Mouse (Mus musculus): ENCODE measurements around the gene Olfr170.
"Not testable (repeated sequence)": the region's sequence is repeated elsewhere in the genome, so short reads cannot be mapped to it uniquely, and the experiment has no call there.

Gene Olfr170

GRCm38 (mm10) chr16:19611782-19612181 lies at the start of gene Olfr170:
Gene Olfr170, minus strand, starts transcription at chr16:19611882.
- not testable (repeated sequence) for DNase-seq (ENCODE audit: low read depth, low spot score)

GRCm38 (mm10) chr16:19629816-19630215 lies 18.1 kb upstream of the Olfr170 start, which contains the start of gene Olfr171:
Gene Olfr171, minus strand, starts transcription at chr16:19629916.
- DNase-seq (ENCODE audit: low read depth, low spot score), result no peak

GRCm38 (mm10) chr16:19603166-19603565 lies 8.5 kb downstream of the Olfr170 start:
- DNase-seq (ENCODE audit: low read depth, low spot score), result no peak

DNA sequence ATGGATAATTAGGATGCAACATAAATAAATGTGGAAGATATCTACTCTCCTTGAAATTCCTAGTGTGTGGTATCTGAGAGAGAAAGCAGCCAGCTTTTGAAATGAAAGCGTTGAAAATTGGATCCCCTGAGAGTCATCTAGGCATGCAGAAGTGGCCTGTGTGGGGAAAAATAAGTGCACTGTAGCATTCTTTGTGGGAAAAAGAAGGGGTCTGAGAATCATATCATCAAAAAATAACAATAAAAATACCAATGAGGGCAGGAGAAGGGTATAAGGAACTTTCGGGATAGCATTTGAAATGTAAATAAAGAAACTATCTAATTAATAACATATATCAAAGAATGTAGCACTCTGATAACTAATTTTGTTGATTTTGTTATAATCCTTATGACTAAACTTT lies 40.0 kb downstream of the Olfr170 start, which contains the start of gene Olfr169:
TSS of gene Olfr169 (minus strand) at position 101 of the 400 bp plus-strand sequence.
- DNase-seq (ENCODE audit: low read depth, low spot score), result not testable (repeated sequence)

All from ES-CJ7 (cell line).